23 mouse cellular contexts compared by ENCODE assay signal in genomic region chr1:30590721-30591120, GRCm38 (mm10).
DNase-seq lines count a peak whose midpoint lies in the region; ATAC-seq and TF ChIP-seq lines count a peak whose summit lies in the region.
"Had no signal": no experiment of that assay in that cellular context is flagged by ENCODE, and none has a peak within 500 bp of the region (broad histone marks: within the 10 kb centered on the region; RNA-seq: fewer than 3 reads in every experiment).

No protein-coding gene starts in this region.

- H3K4me2 ChIP-seq in lung, postnatal 0 days (replicated peaks; ENCODE audit: low read depth, low read length) = no peak overlapping the region
- H3K4me2 ChIP-seq: forebrain, embryonic 13.5 days; heart, embryonic 11.5 days; hindbrain, embryonic 13.5 days had no signal

- H3K27ac ChIP-seq in layer of hippocampus, adult 2 months = peak overlapping the region; percentile 61; the same call in 1 of the 2 replicates
- no peak overlapping the region for H3K27ac ChIP-seq in lung, postnatal 0 days (ENCODE audit: low read length)
- H3K27ac ChIP-seq: forebrain, embryonic 10.5 days; forebrain, embryonic 13.5 days; gastrocnemius, adult 2 months; hindbrain, embryonic 10.5 days; hindbrain, embryonic 13.5 days had no signal

- H3K4me1 ChIP-seq in lung, postnatal 0 days (ENCODE audit: insufficient read depth, low read depth, low read length) = no peaks in the 10 kb centered on the region
- H3K4me1 ChIP-seq: forebrain, embryonic 10.5 days; hindbrain, embryonic 10.5 days; hindbrain, embryonic 13.5 days had no signal

- H3K27me3 ChIP-seq in lung, postnatal 0 days (replicated peaks; ENCODE audit: insufficient read depth, low read length) = no peaks in the 10 kb centered on the region
- H3K27me3 ChIP-seq: forebrain, embryonic 13.5 days; hindbrain, embryonic 13.5 days had no signal

- no peaks in the 10 kb centered on the region for H3K9me3 ChIP-seq in lung, postnatal 0 days (ENCODE audit: low read length)
- H3K9me3 ChIP-seq: forebrain, embryonic 10.5 days; forebrain, embryonic 13.5 days; hindbrain, embryonic 10.5 days; hindbrain, embryonic 13.5 days had no signal

- TF ChIP-seq EP300 in lung, postnatal 0 days (IDR thresholded peaks at IDR 0.05) = no peak

- ATAC-seq in frontal cortex, adult (ENCODE audit: low TSS enrichment) = peak; percentile 38
- no peak for ATAC-seq in lung, postnatal 0 days
- ATAC-seq in inflammation-experienced regulatory T-cells, adult 6 months = no peak
- ATAC-seq: activated CD4-positive, CD25-positive, alpha-beta regulatory T cell, adult 4 months; CD4-positive, CD25-positive, alpha-beta regulatory T cell, adult 4 months; forebrain, embryonic 13.5 days; hindbrain, embryonic 16.5 days had no signal

- DNase-seq in frontal cortex, postnatal 10 days (ENCODE audit: low spot score in 2 of 2) = no peak
- peak; percentile 15 to 53 for DNase-seq in layer of hippocampus, adult 2 months (ENCODE audit: low spot score in 2 of 2)
- DNase-seq in layer of hippocampus, postnatal 25 days (ENCODE audit: extremely low spot score in 1 of 2, low spot score in 1 of 2) = no peak
- peak; percentile 2 for DNase-seq in lung, postnatal 0 days (ENCODE audit: low spot score)
- no peak for DNase-seq in lung, postnatal 4 days
- peak; percentile 46 for DNase-seq in Muller cell, postnatal 12 days (ENCODE audit: inconsistent ontology term)
- DNase-seq: adrenal gland, adult 8-10 months; adrenal gland, postnatal 25 days; cerebellum, adult 18-20 months; cerebellum, adult 9-10 months; gastrocnemius, adult 2 months; gastrocnemius, postnatal 14 days; heart, adult 11 months had no signal

- WGBS in lung, postnatal 0 days = 57% methylated on average over 4 of the region's 4 CpGs

- H3K9ac ChIP-seq in lung, postnatal 0 days (replicated peaks; ENCODE audit: low read depth) = no peak overlapping the region
- H3K9ac ChIP-seq: forebrain, embryonic 13.5 days; hindbrain, embryonic 13.5 days had no signal

- H3K4me3 ChIP-seq in layer of hippocampus, adult 2 months = no peak overlapping the region
- no peak overlapping the region for H3K4me3 ChIP-seq in lung, postnatal 0 days (ENCODE audit: low read depth, low read length)
- H3K4me3 ChIP-seq: forebrain, embryonic 10.5 days; forebrain, embryonic 13.5 days; gastrocnemius, adult 2 months; hindbrain, embryonic 10.5 days; hindbrain, embryonic 13.5 days had no signal

- TF ChIP-seq CTCF in layer of hippocampus, adult 2 months (conservative IDR thresholded peaks at IDR 0.05) = no peak
- TF ChIP-seq CTCF in lung, postnatal 0 days (IDR thresholded peaks at IDR 0.05) = no peak

- H3K36me3 ChIP-seq in lung, postnatal 0 days (ENCODE audit: insufficient read depth, low read length) = no peaks in the 10 kb centered on the region
- H3K36me3 ChIP-seq: forebrain, embryonic 10.5 days; hindbrain, embryonic 10.5 days; hindbrain, embryonic 13.5 days had no signal

Comparison
In these comparisons a context has a peak if more than half of its experiments do, and no peak if none do; other contexts are left out.
1. DNase-seq: peak in layer of hippocampus, adult 2 months (2 of 2), lung, postnatal 0 days (single experiment) and Muller cell, postnatal 12 days (single experiment); none in frontal cortex, postnatal 10 days (0 of 2), layer of hippocampus, postnatal 25 days (0 of 2) and lung, postnatal 4 days (0 of 2).